Mouse (Mus musculus) cerebellum, postnatal 4 days (tissue): Measurements from ENCODE around the gene Stxbp6.

ENCODE experiments used
- DNase-seq, 2 experiments: peaks; one replicate each; pipeline ENCODE4 v3.0.0; 2022; ENCODE audit warnings: low spot score in 2 of 2, mixed read lengths in 1 of 2

The Stxbp6 gene

DNA sequence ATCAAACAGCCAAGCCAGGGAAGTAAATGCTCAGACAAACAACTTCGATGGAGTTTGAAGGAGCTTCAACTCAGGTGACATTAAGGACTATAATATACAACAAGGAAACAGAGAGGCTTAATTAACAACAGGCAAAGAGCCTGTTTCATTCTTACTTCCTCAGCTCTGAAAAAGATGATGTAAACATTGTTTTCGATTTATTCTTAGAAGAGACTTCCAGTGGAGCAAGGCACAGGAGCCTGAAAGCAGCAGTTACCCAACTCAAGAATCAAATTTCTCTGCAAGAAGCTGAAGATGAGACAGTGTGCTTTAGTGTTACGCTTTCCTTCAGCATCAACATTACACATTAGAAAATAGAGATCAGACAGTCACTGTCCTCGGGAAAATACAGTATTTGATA lies 160.7 kb downstream of the Stxbp6 start:
- DNase-seq, result no peak

- no peak for DNase-seq
These were observed 166.3 kb downstream of the Stxbp6 start for GRCm38 (mm10) chr12:44908028-44908702.

DNA sequence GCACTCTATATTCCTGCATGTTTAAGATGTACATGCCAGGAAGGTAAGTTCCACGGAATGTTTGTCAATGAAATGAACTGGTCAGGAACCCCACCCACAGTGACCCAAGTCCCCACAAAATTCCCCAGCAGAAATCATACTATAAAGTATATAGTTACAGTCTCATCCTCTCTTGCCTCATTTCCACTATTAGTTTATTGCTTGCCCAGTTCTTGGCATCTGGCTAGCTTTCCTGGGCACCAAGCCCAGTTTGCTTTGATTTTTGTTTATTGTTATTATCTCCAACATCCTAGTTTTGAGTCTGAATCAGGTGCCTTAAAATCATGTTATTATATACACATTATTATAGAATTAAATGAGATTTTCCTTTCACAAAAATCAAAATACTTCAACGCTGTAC lies 168.5 kb downstream of the Stxbp6 start:
- no peak for DNase-seq

DNA sequence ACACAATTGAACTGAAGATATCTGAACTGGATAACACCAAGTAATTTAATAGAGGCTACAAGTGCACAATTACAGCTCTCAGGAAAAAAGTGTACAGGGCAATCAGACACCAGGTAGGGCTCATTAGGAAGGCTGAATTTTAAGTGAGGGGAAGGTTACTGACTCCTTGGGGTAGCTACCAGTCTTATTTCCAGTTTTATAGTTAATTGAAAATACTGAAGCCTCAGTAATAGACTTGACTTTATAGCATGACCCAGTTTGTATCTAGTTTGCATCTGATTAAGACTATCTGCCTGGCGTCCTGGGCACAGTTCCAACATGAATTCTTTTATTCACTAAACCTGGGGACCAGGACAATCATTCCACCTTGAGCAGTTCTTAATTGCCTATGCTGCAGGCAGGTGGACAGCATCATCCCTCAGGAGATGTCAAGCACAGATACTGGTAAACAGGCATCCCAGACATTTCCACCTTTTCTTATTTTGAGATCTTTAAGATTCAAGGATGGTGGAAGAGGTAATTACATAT lies 171.2 kb downstream of the Stxbp6 start:
- no peak for DNase-seq

GRCm38 (mm10) chr12:44899173-44899870 lies 175.2 kb downstream of the Stxbp6 start:
- no peak for DNase-seq

DNA sequence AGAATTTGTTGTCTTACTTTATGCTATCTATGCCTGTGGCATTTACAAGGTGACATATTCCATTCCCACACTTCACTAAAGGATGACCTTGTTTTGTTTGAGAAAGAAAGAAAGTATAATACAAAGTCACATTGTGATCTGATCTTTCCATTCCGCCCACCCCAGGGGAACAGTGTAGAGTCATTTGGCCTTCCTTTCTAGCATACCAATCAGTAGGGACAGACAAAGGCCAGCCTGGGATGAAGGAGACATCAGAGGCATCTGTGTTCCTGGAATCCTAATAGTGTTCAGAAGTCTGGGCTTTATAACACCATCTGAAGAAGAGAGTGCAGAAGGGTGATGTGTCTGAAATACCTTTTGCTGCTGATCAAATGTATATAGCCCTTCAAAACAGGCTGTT lies 178.0 kb downstream of the Stxbp6 start:
- no peak for DNase-seq

- no peak for DNase-seq
These were observed 184.7 kb downstream of the Stxbp6 start for GRCm38 (mm10) chr12:44889677-44890393.

DNA sequence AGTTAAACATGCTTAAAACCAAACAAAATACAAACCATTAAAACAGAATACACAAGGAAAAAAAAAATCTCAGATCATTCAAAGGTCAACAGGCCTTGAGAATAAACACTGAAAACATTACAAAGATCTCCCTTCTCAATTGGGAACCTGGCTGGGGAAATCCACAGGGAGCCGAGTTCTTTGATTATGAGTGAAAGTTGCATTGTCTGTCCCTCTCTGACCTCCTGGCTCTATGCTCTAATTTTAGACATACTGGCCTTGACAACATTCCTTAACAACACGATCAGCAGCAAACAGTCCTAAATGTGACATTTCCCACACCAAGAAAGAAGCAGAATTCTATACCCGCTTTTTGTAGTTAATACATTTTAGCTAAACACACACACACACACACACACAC lies 187.7 kb downstream of the Stxbp6 start:
- no peak for DNase-seq

- DNase-seq, result no peak
These were observed 201.8 kb downstream of the Stxbp6 start for GRCm38 (mm10) chr12:44872697-44873096.

- DNase-seq, result no peak
These were observed 209.1 kb downstream of the Stxbp6 start for GRCm38 (mm10) chr12:44865442-44865841.

DNA sequence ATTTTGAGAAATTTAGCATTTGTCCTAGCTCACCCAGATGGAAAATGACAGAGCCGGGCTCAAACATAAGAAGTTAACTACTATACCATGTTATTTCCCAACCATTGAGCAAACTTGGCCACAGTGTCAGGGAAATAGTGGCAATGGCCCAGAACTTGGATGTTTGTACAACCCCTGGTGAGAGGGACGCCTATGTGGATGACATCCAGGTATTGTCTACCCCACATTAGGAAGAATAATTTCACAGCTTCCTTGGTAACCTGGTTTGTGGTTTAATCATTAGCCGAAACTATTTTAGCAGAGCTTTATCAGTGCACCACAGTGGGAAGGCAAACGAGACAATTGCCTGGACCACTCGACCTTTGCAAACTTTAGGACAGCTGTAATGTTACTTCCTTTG lies 215.1 kb downstream of the Stxbp6 start:
- DNase-seq, result no peak

DNA sequence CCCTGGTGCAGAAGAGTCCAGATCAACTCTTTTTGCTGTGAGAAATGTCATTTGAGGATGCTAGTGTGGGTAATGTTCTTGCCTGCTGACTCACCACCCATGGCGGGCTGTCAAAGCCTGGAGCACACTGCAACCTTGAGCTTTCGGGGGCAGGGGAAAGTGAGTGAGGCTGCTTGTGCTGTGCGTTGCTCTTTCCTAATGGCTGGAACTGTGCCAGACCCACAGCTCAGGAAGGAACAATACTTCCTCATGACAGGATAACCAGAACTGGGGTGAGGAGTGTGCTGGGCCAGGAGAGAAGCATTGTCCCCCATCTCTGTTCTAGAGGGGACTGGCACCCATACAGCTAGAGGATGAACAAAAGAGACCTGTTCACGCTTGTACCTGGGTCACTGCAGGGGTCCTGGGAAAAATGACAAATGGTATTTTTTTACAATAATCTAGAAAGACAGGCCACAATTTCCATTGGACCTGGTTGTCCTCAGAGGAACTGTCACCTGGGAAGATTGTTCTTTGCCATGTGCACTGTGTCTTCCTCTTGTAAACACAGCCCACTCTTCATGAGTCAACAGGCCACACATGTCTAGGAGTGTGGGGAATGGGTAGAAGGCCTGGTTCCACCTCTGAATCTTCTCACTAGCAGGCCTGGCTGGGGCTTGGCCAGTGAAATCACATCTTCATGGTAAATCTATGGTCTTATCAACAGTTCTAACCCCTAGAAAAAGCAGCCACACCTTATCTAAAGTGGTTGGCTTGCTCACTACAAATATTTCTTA lies 216.2 kb downstream of the Stxbp6 start:
- peak in 1 of 2 experiments; percentile 15 for DNase-seq

DNA sequence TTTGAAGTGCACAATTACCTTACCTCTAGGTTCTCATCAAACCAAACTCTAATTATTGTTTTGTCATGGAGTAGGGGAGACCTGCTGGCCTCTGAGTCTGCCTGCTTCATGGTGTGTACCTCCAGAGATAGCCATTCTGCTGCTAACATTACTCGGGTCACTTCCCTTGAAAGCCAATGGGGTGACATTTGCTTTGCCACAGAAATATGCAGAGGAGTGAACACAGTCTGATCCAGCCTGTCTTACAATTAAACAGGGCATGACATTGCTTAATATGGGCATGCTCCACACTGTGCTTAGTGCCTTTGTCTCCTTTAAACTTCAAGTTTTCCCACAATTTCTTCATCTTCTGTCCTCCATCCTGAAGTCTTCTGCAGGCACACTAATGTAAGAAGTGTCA lies 222.5 kb downstream of the Stxbp6 start:
- DNase-seq, result no peak

DNA sequence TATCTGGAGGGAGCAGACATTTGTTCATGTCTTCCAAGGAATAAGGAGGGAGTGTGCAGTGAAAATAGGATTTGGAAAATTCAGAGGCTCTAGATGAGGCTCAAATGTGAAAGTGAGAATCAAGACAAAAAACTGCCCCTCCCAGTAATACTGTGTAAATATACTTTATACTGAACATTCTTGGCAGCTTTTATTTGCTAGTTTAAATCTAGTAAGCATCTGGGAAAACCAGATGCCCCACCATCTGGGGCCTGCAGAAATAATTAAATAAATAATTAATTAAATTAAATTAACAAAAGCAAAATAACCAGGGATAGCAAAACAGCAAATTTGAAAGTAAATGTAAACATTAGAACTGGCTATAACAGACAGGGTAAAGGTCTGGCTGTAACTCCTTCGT lies 224.0 kb downstream of the Stxbp6 start:
- no peak for DNase-seq

GRCm38 (mm10) chr12:44848483-44849221 lies 225.9 kb downstream of the Stxbp6 start:
- peak in 1 of 2 experiments; percentile 54 for DNase-seq

DNA sequence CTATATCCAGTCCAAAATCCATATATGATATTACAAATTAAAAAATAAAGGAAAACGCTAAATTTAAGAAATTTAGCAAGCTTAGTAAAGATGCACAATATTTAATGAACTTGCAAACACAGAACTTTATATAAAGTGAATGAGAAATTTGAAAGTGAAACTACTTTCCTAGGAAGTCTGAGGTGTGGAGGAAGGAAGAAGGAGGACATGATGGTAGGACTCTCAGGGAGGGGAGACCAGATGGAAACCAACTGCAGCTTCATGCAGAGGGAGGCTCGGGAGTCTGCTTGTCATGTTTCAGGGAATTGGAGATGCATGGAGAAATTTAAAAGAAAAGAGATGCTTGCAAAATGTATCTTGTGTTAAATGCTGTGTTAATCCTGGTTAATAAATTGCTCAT lies 233.9 kb downstream of the Stxbp6 start:
- no peak for DNase-seq

- DNase-seq, result peak in 1 of 2 experiments; percentile 10
These were observed 234.7 kb downstream of the Stxbp6 start for GRCm38 (mm10) chr12:44839594-44840373.

GRCm38 (mm10) chr12:44835879-44836467 lies 238.5 kb downstream of the Stxbp6 start:
- no peak for DNase-seq

GRCm38 (mm10) chr12:44811895-44812294 lies 262.6 kb downstream of the Stxbp6 start:
- no peak for DNase-seq

DNA sequence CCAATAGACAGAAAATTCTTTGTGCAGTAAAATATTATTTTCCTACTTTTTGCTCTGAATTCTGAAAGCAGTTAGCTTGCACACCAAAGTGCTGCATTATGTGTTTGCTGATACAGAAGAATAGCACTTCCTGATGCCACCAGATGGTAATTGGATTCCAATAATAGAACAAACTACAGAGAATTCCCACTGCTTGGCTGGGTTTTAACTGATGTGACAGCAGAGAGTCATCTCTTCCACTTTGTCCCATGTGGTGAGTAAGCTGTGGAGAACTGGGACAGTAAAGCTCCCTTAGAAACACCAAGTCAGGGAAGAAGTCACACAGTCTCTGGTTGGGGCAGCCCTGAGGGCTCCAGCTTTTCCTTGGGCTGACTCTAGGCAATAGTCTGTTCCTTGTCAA lies 270.3 kb downstream of the Stxbp6 start:
- no peak for DNase-seq
